Mouse (Mus musculus) midbrain, postnatal 0 days (tissue): ENCODE results near the gene Nkx6-2. TPM values are rescaled to one million over a fixed set of nuclear protein-coding genes. Genes with fewer than 3 reads are reported as not detected.

Experiments
- ATAC-seq: fragments of 200-750 bp; cut with Nextera tagmentation; 2 replicates; pipeline ENCODE4 v1.8.0; 2017; ENCODE audit warnings: moderate number of reproducible peaks, mild to moderate bottlenecking, moderate TSS enrichment, moderate library complexity; ENCODE audit not compliant: low FRiP score
- DNase-seq: peaks from one replicate; pipeline ENCODE4 v3.0.0-alpha.2; 2015; ENCODE audit warnings: low spot score
- H3K27ac ChIP-seq: fragments of 300-500 bp; sonication (generic); 2 replicates; pipeline ENCODE4 v1.5.1; 2014; ENCODE audit warnings: low read depth, mild to moderate bottlenecking, low read length, mixed read lengths
- H3K27me3 ChIP-seq: fragments of 300-500 bp; sonication (generic); 2 replicates; pipeline ENCODE4 v1.6.1; 2014; ENCODE audit warnings: low read length, control low read depth, mixed read lengths; ENCODE audit not compliant: insufficient read depth
- H3K36me3 ChIP-seq: fragments of 300-500 bp; sonication (generic); 2 replicates; pipeline ENCODE4 v1.6.1; 2014; ENCODE audit warnings: low read length, control low read depth, mixed read lengths; ENCODE audit not compliant: insufficient read depth
- H3K4me1 ChIP-seq: fragments of 300-500 bp; sonication (generic); 2 replicates; pipeline ENCODE4 v1.6.1; 2014; ENCODE audit warnings: mild to moderate bottlenecking, control low read depth, antibody characterized with exemption, low read length, mixed read lengths; ENCODE audit not compliant: insufficient read depth
- H3K4me2 ChIP-seq: fragments of 300-500 bp; sonication (generic); 2 replicates; pipeline ENCODE4 v1.6.1; 2014; ENCODE audit warnings: low read depth, mild to moderate bottlenecking, low read length, mixed read lengths; ENCODE audit not compliant: poor library complexity, severe bottlenecking
- H3K4me3 ChIP-seq: fragments of 300-500 bp; sonication (generic); 2 replicates; pipeline ENCODE4 v1.5.1; 2014; ENCODE audit warnings: low read depth, mild to moderate bottlenecking, low read length, moderate library complexity
- H3K9ac ChIP-seq: fragments of 300-500 bp; sonication (generic); replicated peaks from 2 replicates; pipeline ENCODE4 v1.6.1; 2014; ENCODE audit warnings: mild to moderate bottlenecking, low read length, moderate library complexity, mixed read lengths; ENCODE audit not compliant: poor library complexity, severe bottlenecking
- H3K9me3 ChIP-seq: fragments of 300-500 bp; sonication (generic); 2 replicates; pipeline ENCODE4 v1.6.1; 2016; ENCODE audit warnings: low read length, control low read depth
- CTCF ChIP-seq: IDR thresholded peaks from 2 replicates; pipeline ENCODE4 v1.5.1; 2016; ENCODE audit warnings: antibody characterized with exemption, mild to moderate bottlenecking
- WGBS: fragments of 180-500 bp; shearing (Covaris S2); extraction: QIAGEN DNeasy Blood & Tissue Kit; methylation state at CpG from one replicate; pipeline ENCODE4 v1.1.7; 2014; 5-methylcytosine and 5-hydroxymethylcytosine counted together
- polyA plus RNA-seq: library from polyadenylated mRNA; unstranded; fragments of >200 nt; fragmentation: Nextera tagmentation; extraction: Ambion mirVana; gene quantifications from 2 replicates; pipeline ENCODE4 v1.2.1, GENCODE M21; 2015
- total RNA-seq: library from RNA; depleted of rRNA; stranded (reverse); fragments of >200 nt; gene quantifications from 2 replicates; pipeline ENCODE4 v1.2.3, GENCODE M21; 2014; rRNA removed

The Nkx6-2 gene
- total and polyA plus RNA-seq, 2 experiments from 2014 or later: 7.3 to 10.0 TPM

DNA sequence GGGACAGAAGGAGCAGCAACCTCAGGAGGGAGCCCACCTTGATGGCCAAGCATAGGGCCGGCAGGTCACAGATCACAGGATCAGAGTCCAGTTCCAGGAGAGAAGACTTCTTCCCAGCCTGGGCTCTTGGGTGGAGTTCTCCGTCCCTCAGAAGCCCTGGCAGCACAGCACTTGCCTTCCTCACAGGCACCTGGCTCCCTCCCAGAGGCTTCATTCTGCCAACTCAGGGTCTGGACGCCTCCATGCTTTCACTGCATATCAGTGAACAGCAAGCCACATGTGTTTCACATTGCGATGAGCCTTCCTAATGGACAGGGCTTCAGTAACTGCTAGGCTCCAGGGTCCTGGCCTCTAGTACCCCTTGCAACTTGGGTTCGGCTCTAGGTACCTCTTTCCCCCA, 46.3 kb downstream of the Nkx6-2 start:
- H3K27ac ChIP-seq: no peak overlapping the region
- ATAC-seq: no peak
- peaks cover 23% of the 10 kb centered on the region for H3K27me3 ChIP-seq
- TF ChIP-seq CTCF: no peak
- 86% methylated on average over 5 of the region's 5 CpGs for WGBS
- H3K9me3 ChIP-seq: no peaks in the 10 kb centered on the region
- no peak overlapping the region for H3K4me2 ChIP-seq
- H3K4me3 ChIP-seq: no peak overlapping the region
- no peak overlapping the region for H3K9ac ChIP-seq
- H3K4me1 ChIP-seq: no peaks in the 10 kb centered on the region
- no peak for DNase-seq
- H3K36me3 ChIP-seq: 0 out of 2 replicates have a peak, but pooled peaks cover 5% of the 10 kb centered on the region

DNA sequence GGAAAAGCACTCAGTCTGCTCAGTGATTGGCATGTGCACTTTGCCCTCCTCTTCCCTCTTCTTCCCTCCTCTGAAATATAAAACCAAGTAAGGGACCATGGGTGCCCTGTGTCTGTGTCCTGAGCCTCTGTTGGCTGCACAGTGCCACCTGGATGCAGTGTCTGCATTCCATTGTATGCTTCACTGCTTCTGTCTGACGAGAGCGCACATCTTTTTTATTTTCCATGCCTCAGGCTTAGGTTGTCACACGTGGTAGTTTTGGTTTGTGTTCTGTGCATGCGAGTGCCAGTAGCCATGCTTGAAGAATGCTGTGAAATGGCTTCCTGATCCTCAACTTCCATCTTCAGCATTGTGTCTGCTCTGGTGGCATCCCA, 51.2 kb downstream of the Nkx6-2 start:
- Histone ChIP-seq H3K4me1 (0 out of 2 replicates have a peak, but pooled peaks cover 3% of the 10 kb centered on the region), H3K27me3 (peaks cover 15% of the 10 kb centered on the region), H3K9me3 (no peaks in the 10 kb centered on the region), H3K4me3 (no peak overlapping the region), H3K4me2 (no peak overlapping the region), H3K9ac (no peak overlapping the region), H3K36me3 (0 out of 2 replicates have a peak, but pooled peaks cover 4% of the 10 kb centered on the region), H3K27ac (no peak overlapping the region)
- no peak for ATAC-seq
- WGBS: 71% methylated on average over 4 of the region's 4 CpGs
- 0 out of 2 replicates have a peak, but pooled peaks have one; percentile 10 for TF ChIP-seq CTCF
- DNase-seq: no peak

DNA sequence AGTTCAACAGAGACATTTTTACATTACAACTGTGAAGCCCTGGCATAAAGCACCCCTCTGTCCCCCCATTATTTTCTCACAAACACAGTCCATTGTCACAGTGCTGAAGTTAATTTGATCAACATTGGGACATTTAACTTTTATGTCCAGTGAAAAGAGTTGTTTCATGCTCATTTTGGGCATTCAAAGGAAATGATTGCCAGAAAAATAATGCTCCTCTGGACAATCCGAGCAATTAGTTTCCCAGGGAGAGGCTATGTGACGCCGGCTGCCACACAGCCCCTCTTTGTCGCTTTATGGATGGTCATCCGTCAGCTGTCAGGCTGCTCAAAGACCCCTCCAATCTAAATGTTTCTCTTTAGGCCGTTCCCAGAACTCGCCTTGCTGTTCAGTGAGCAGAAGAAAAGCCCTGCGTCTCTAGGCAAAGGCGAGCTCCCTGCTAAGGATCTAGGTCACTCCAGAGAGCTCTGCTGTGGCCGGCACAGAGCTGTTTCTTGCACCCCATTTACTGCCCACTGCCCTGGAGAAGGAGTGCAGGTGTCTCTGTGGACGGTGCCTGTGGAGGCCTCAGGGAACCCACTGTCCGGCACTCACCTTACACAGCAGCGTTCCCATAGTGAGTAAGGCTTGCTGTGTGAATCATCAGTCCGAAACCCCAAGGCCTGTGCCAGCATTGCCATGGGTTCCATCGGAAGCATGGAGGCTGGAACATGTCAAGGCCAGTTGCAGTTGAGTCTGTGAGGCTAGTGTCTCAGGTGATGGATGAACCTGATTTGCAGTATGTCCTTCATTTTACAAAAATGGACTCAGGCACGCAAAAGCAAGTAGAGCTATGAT, 51.8 kb downstream of the Nkx6-2 start:
- Histone ChIP-seq H3K4me2 (no peak overlapping the region), H3K4me3 (no peak overlapping the region), H3K9ac (no peak overlapping the region), H3K9me3 (no peaks in the 10 kb centered on the region), H3K27me3 (peaks cover 19% of the 10 kb centered on the region), H3K4me1 (0 out of 2 replicates have a peak, but pooled peaks cover 3% of the 10 kb centered on the region), H3K36me3 (peaks cover 10% of the 10 kb centered on the region; the same call in 1 of the 2 replicates), H3K27ac (no peak overlapping the region)
- TF ChIP-seq CTCF: no peak
- ATAC-seq (peak; percentile 77), DNase-seq (peak; percentile 79)
- WGBS: 39% methylated on average over 16 of the region's 16 CpGs

Other genes starting within 250 kb of the Nkx6-2 start
- 15.1 and 20.9 TPM in 2 replicates for gene Inpp5a, start 193.7 kb downstream of the Nkx6-2 start, total RNA-seq
- 20.4 and 21.2 TPM in 2 replicates for gene Inpp5a, start 193.7 kb downstream of the Nkx6-2 start, polyA plus RNA-seq
- 4.2 and 4.4 TPM in 2 replicates for gene Cfap46, start 101.0 kb upstream of the Nkx6-2 start, total RNA-seq
- gene Cfap46, start 101.0 kb upstream of the Nkx6-2 start, polyA plus RNA-seq: 4.5 and 4.6 TPM in 2 replicates